Mouse (Mus musculus) neural tube, embryonic 13.5 days (tissue): Measurements from ENCODE around the gene Cldn11. TPM values are rescaled to one million over a fixed set of nuclear protein-coding genes. Genes with fewer than 3 reads are reported as not detected.

Experiments used
- ATAC-seq: fragments of 200-750 bp; cut with Nextera tagmentation; 2 replicates; pipeline ENCODE4 v1.8.0; 2017; ENCODE audit warnings: low read depth, mild to moderate bottlenecking, moderate TSS enrichment, moderate library complexity
- H3K27ac ChIP-seq: fragments of 300-500 bp; sonication (generic); replicated peaks from 2 replicates; pipeline ENCODE4 v1.5.1; 2015; ENCODE audit warnings: moderate library complexity, mild to moderate bottlenecking, inconsistent platforms
- H3K27me3 ChIP-seq: fragments of 300-500 bp; sonication (generic); 2 replicates; pipeline ENCODE4 v1.6.1; 2015; ENCODE audit warnings: mild to moderate bottlenecking, inconsistent platforms
- H3K36me3 ChIP-seq: fragments of 300-500 bp; sonication (generic); 2 replicates; pipeline ENCODE4 v1.6.1; 2015; ENCODE audit warnings: mild to moderate bottlenecking, inconsistent platforms
- H3K4me1 ChIP-seq: fragments of 300-500 bp; sonication (generic); replicated peaks from 2 replicates; pipeline ENCODE4 v1.6.1; 2015; ENCODE audit warnings: inconsistent platforms
- H3K4me2 ChIP-seq: fragments of 300-500 bp; sonication (generic); 2 replicates; pipeline ENCODE4 v1.6.1; 2015; ENCODE audit warnings: inconsistent platforms, mild to moderate bottlenecking, moderate library complexity
- H3K4me3 ChIP-seq: fragments of 300-500 bp; sonication (generic); 2 replicates; pipeline ENCODE4 v1.5.1; 2015; ENCODE audit warnings: mild to moderate bottlenecking, inconsistent platforms
- H3K9ac ChIP-seq: fragments of 300-500 bp; sonication (generic); 2 replicates; pipeline ENCODE4 v1.6.1; 2015; ENCODE audit warnings: moderate library complexity, mild to moderate bottlenecking, inconsistent platforms
- H3K9me3 ChIP-seq: fragments of 300-500 bp; sonication (generic); 2 replicates; pipeline ENCODE4 v1.6.1; 2016; ENCODE audit warnings: inconsistent platforms
- WGBS: fragments of 180-500 bp; shearing (Covaris S2); methylation state at CpG from one replicate; pipeline ENCODE4 v1.1.7; 2015; 5-methylcytosine and 5-hydroxymethylcytosine counted together
- polyA plus RNA-seq: library from polyadenylated mRNA; unstranded; fragments of >200 nt; fragmentation: Nextera tagmentation; extraction: Ambion mirVana; gene quantifications from 2 replicates; pipeline ENCODE4 v1.2.1, GENCODE M21; 2015

Cldn11 gene
- polyA plus RNA-seq, 1 experiment from 2014 or later = 75.1 TPM

GRCm38 (mm10) chr3:31213802-31214201, 64.1 kb downstream of the Cldn11 start:
- 14% methylated on average over 3 of the region's 3 CpGs for WGBS
- H3K27ac ChIP-seq = peak overlapping the region; percentile 49

More at GRCm38 (mm10) chr3:31213802-31214201, 64.1 kb downstream of the Cldn11 start:
- Histone ChIP-seq H3K4me1 (peaks cover 23% of the 10 kb centered on the region), H3K4me2 (no peak overlapping the region), H3K36me3 (no peaks in the 10 kb centered on the region), H3K9me3 (no peaks in the 10 kb centered on the region), H3K27me3 (no peaks in the 10 kb centered on the region), H3K4me3 (no peak overlapping the region), H3K9ac (no peak overlapping the region)
- peak; percentile 52; the same call in 1 of the 2 replicates for ATAC-seq

Other genes starting within 250 kb of the Cldn11 start
- gene Phc3, start 180.5 kb upstream of the Cldn11 start, polyA plus RNA-seq = 7.1 and 8.3 TPM in 2 replicates
- gene Prkci, start 154.2 kb upstream of the Cldn11 start, polyA plus RNA-seq = 24.9 and 28.1 TPM in 2 replicates
- 29.9 and 35.3 TPM in 2 replicates for gene Skil, start 54.9 kb upstream of the Cldn11 start, polyA plus RNA-seq
- 4.1 and 4.3 TPM in 2 replicates for gene Slc7a14, start 160.5 kb downstream of the Cldn11 start, polyA plus RNA-seq